Mouse (Mus musculus) macrophage (primary cell): Measurements from ENCODE around the gene Gm42715. TPM values are rescaled to one million over a fixed set of nuclear protein-coding genes. Genes with fewer than 3 reads are reported as not detected.
A peak's percentile ranks its signal among the peaks of the same experiment; 100 is the strongest.
"Not testable (repeated sequence)": the region's sequence is repeated elsewhere in the genome, so short reads cannot be mapped to it uniquely, and the experiment has no call there.

Experiments used
- H3K27ac ChIP-seq: fragments of 350-480 bp; formaldehyde crosslinking; 2 replicates; pipeline ENCODE4 v1.9.0; 2021
- H3K36me3 ChIP-seq: fragments of 350-480 bp; formaldehyde crosslinking; 2 replicates; pipeline ENCODE4 v1.9.0; 2021; ENCODE audit errors: inconsistent target
- H3K4me3 ChIP-seq: fragments of 350-480 bp; formaldehyde crosslinking; 2 replicates; pipeline ENCODE4 v1.9.0; 2021; ENCODE audit errors: inconsistent target
- H3K79me2 ChIP-seq: fragments of 350-480 bp; formaldehyde crosslinking; 2 replicates; pipeline ENCODE4 v1.9.0; 2021; ENCODE audit errors: inconsistent target
- WGBS: methylation state at CpG from one replicate; pipeline ENCODE4 v1.1.7; 2026; ENCODE audit warnings: inconsistent platforms; ENCODE audit not compliant: missing documents; 5-methylcytosine and 5-hydroxymethylcytosine counted together
- polyA plus RNA-seq: library from polyadenylated mRNA; stranded (reverse); fragments of 250-400 nt; gene quantifications from 3 replicates; pipeline ENCODE4 v1.2.4, GENCODE M21; 2018; ENCODE audit warnings: inconsistent platforms

Gene Gm42715
- polyA plus RNA-seq, 1 experiment from 2014 or later, result 13.1 TPM

- H3K4me3 ChIP-seq, result peak overlapping the region; percentile 96
- 4% methylated on average over 33 of the region's 48 CpGs for WGBS
- H3K79me2 ChIP-seq, result peaks cover 69% of the 10 kb centered on the region
- peak overlapping the region; percentile 85 for H3K27ac ChIP-seq
- peaks cover 51% of the 10 kb centered on the region for H3K36me3 ChIP-seq
Measured at GRCm38 (mm10) chr7:127479318-127480225, 39.8 kb upstream of the Gm42715 start.

- H3K79me2 ChIP-seq, result peaks cover 69% of the 10 kb centered on the region
- H3K27ac ChIP-seq, result peak overlapping the region; percentile 85
- peaks cover 50% of the 10 kb centered on the region for H3K36me3 ChIP-seq
- peak overlapping the region; percentile 96 for H3K4me3 ChIP-seq
- WGBS, result 0% methylated on average over 2 of the region's 2 CpGs
Measured at GRCm38 (mm10) chr7:127480321-127480720, 39.1 kb upstream of the Gm42715 start.

- H3K27ac ChIP-seq, result no peak overlapping the region
- H3K36me3 ChIP-seq, result peaks cover 80% of the 10 kb centered on the region
- peaks cover 75% of the 10 kb centered on the region for H3K79me2 ChIP-seq
- H3K4me3 ChIP-seq, result no peak overlapping the region
- 100% methylated on average over 1 of the region's 5 CpGs for WGBS
Measured at GRCm38 (mm10) chr7:127485416-127485815, 34.0 kb upstream of the Gm42715 start.

- peaks cover 46% of the 10 kb centered on the region for H3K79me2 ChIP-seq
- WGBS, result 78% methylated on average over 2 of the region's 5 CpGs
- H3K36me3 ChIP-seq, result peaks cover 78% of the 10 kb centered on the region
- H3K27ac ChIP-seq, H3K4me3 ChIP-seq: not testable (repeated sequence)
Measured at GRCm38 (mm10) chr7:127488364-127488763, 31.0 kb upstream of the Gm42715 start.

- 97% methylated on average over 7 of the region's 7 CpGs for WGBS
- H3K4me3 ChIP-seq, result no peak overlapping the region
- peaks cover 30% of the 10 kb centered on the region; the same call in 1 of the 2 replicates for H3K79me2 ChIP-seq
- H3K27ac ChIP-seq, result no peak overlapping the region
- peaks cover 65% of the 10 kb centered on the region for H3K36me3 ChIP-seq
Measured at GRCm38 (mm10) chr7:127489982-127490381, 29.4 kb upstream of the Gm42715 start.

- Histone ChIP-seq H3K36me3 (peaks cover 47% of the 10 kb centered on the region), H3K79me2 (peaks cover 11% of the 10 kb centered on the region; the same call in 1 of the 2 replicates), H3K4me3 (no peak overlapping the region), H3K27ac (no peak overlapping the region)
- WGBS, result 100% methylated on average over 3 of the region's 3 CpGs
Measured at GRCm38 (mm10) chr7:127491846-127492245, 27.5 kb upstream of the Gm42715 start.

GRCm38 (mm10) chr7:127494648-127495047 lies 24.7 kb upstream of the Gm42715 start:
- Histone ChIP-seq H3K36me3 (peaks cover 23% of the 10 kb centered on the region), H3K27ac (no peak overlapping the region), H3K4me3 (no peak overlapping the region), H3K79me2 (no peaks in the 10 kb centered on the region)

GRCm38 (mm10) chr7:127497382-127497781 lies 22.0 kb upstream of the Gm42715 start:
- no peak overlapping the region for H3K27ac ChIP-seq

GRCm38 (mm10) chr7:127498407-127498806 lies 21.0 kb upstream of the Gm42715 start:
- no peak overlapping the region for H3K27ac ChIP-seq

More at GRCm38 (mm10) chr7:127497382-127497781, 22.0 kb upstream of the Gm42715 start:
- Histone ChIP-seq H3K4me3 (no peak overlapping the region), H3K79me2 (no peaks in the 10 kb centered on the region), H3K36me3 (peaks cover 11% of the 10 kb centered on the region)
- WGBS, result 96% methylated on average over 2 of the region's 2 CpGs

GRCm38 (mm10) chr7:127508291-127508690 lies 11.1 kb upstream of the Gm42715 start:
- Histone ChIP-seq H3K27ac (no peak overlapping the region), H3K79me2 (peaks cover 2% of the 10 kb centered on the region), H3K4me3 (no peak overlapping the region), H3K36me3 (0 out of 2 replicates have a peak, but pooled peaks cover 3% of the 10 kb centered on the region)
- 100% methylated on average over 1 of the region's 3 CpGs for WGBS

More at GRCm38 (mm10) chr7:127498407-127498806, 21.0 kb upstream of the Gm42715 start:
- no peak overlapping the region for H3K4me3 ChIP-seq
- H3K79me2 ChIP-seq, result no peaks in the 10 kb centered on the region
- H3K36me3 ChIP-seq, result peaks cover 18% of the 10 kb centered on the region
- 40% methylated on average over 3 of the region's 3 CpGs for WGBS

GRCm38 (mm10) chr7:127509830-127510229 lies 9.6 kb upstream of the Gm42715 start:
- H3K36me3 ChIP-seq, H3K27ac ChIP-seq, H3K4me3 ChIP-seq: not testable (repeated sequence)
- H3K79me2 ChIP-seq, result peaks cover 18% of the 10 kb centered on the region
- 91% methylated on average over 2 of the region's 4 CpGs for WGBS

GRCm38 (mm10) chr7:127511241-127511640 lies 8.1 kb upstream of the Gm42715 start:
- 48% methylated on average over 8 of the region's 8 CpGs for WGBS
- Histone ChIP-seq H3K27ac (0 out of 2 replicates have a peak overlapping the region, but pooled peaks have one; percentile 80), H3K4me3 (peak overlapping the region; percentile 38), H3K36me3 (peaks cover 3% of the 10 kb centered on the region; the same call in 1 of the 2 replicates), H3K79me2 (peaks cover 32% of the 10 kb centered on the region)

- 0% methylated on average over 19 of the region's 37 CpGs for WGBS
- Histone ChIP-seq H3K4me3 (peak within 1 kb of the TSS; percentile 38), H3K79me2 (peaks cover 38% of the 10 kb centered on the region), H3K27ac (peak within 1 kb of the TSS; percentile 80), H3K36me3 (peaks cover 9% of the 10 kb centered on the region; the same call in 1 of the 2 replicates)
Measured at GRCm38 (mm10) chr7:127511808-127512230, 7.6 kb upstream of the Gm42715 start, which contains the start of gene Srcap. Gene Srcap (plus strand): TSS chr7:127511983.

GRCm38 (mm10) chr7:127512231-127513015 lies 7.0 kb upstream of the Gm42715 start:
- Histone ChIP-seq H3K27ac (peak overlapping the region; percentile 80), H3K79me2 (peaks cover 44% of the 10 kb centered on the region), H3K4me3 (peak overlapping the region; percentile 38), H3K36me3 (peaks cover 15% of the 10 kb centered on the region; the same call in 1 of the 2 replicates)
- WGBS, result 3% methylated on average over 91 of the region's 93 CpGs
